Mouse (Mus musculus): ENCODE measurements around the gene Ldah. TPM values are rescaled to one million over a fixed set of nuclear protein-coding genes. Genes with fewer than 3 reads are reported as not detected.
"Not testable (repeated sequence)": the region's sequence is repeated elsewhere in the genome, so short reads cannot be mapped to it uniquely, and the experiment has no call there.

Gene Ldah
- polyA plus RNA-seq (2015; fragmentation: Nextera tagmentation; extraction: Ambion mirVana) = 49.3 and 50.9 TPM in 2 replicates

GRCm38 (mm10) chr12:8207978-8208403 is at the start of gene Ldah:
Gene Ldah, plus strand, starts transcription at chr12:8208107.
- Histone ChIP-seq H3K27me3 (no peaks in the 10 kb centered on the region), H3K36me3 (0 out of 2 replicates have a peak, but pooled peaks cover 2% of the 10 kb centered on the region), H3K4me1 (peaks cover 3% of the 10 kb centered on the region; the same call in 1 of the 2 replicates), H3K9me3 (no peaks in the 10 kb centered on the region), H3K4me3 (peak within 1 kb of the TSS; percentile 86), H3K4me2 (peak within 1 kb of the TSS; percentile 73), H3K27ac (0 out of 2 replicates have a peak within 1 kb of the TSS, but pooled peaks have one; percentile 9), H3K9ac (peak within 1 kb of the TSS; percentile 70)
- peak; percentile 97 for ATAC-seq (ENCODE audit: borderline replicate concordance, extremely low read depth, low FRiP score, low TSS enrichment)
- WGBS = under 1% methylated on average over 34 of the region's 34 CpGs

GRCm38 (mm10) chr12:8167743-8168142 is 40.2 kb upstream of the Ldah start:
- Histone ChIP-seq H3K9ac (no peak overlapping the region), H3K4me2 (no peak overlapping the region), H3K4me1 (no peaks in the 10 kb centered on the region), H3K27me3 (no peaks in the 10 kb centered on the region), H3K9me3 (no peaks in the 10 kb centered on the region), H3K4me3 (no peak overlapping the region), H3K27ac (no peak overlapping the region), H3K36me3 (no peaks in the 10 kb centered on the region)
- ATAC-seq (ENCODE audit: borderline replicate concordance, extremely low read depth, low FRiP score, low TSS enrichment) = no peak
- 55% methylated on average over 2 of the region's 2 CpGs for WGBS

- Histone ChIP-seq H3K4me2 (no peak overlapping the region), H3K9ac (no peak overlapping the region), H3K27ac (no peak overlapping the region), H3K27me3 (no peaks in the 10 kb centered on the region), H3K9me3 (no peaks in the 10 kb centered on the region), H3K4me1 (no peaks in the 10 kb centered on the region), H3K36me3 (no peaks in the 10 kb centered on the region), H3K4me3 (no peak overlapping the region)
- 51% methylated on average over 6 of the region's 6 CpGs for WGBS
- ATAC-seq (ENCODE audit: borderline replicate concordance, extremely low read depth, low FRiP score, low TSS enrichment) = no peak
These were observed 27.0 kb upstream of the Ldah start for GRCm38 (mm10) chr12:8180921-8181320.

GRCm38 (mm10) chr12:8181744-8182143 is 26.2 kb upstream of the Ldah start:
- no peak overlapping the region for H3K27ac ChIP-seq
- H3K27me3 ChIP-seq = no peaks in the 10 kb centered on the region
- no peak overlapping the region for H3K4me3 ChIP-seq
- H3K4me1 ChIP-seq = no peaks in the 10 kb centered on the region
- no peaks in the 10 kb centered on the region for H3K36me3 ChIP-seq
- no peak for ATAC-seq (ENCODE audit: borderline replicate concordance, extremely low read depth, low FRiP score, low TSS enrichment)
- no peak overlapping the region for H3K9ac ChIP-seq
- no peak overlapping the region for H3K4me2 ChIP-seq
- no peaks in the 10 kb centered on the region for H3K9me3 ChIP-seq

- H3K9me3 ChIP-seq = no peaks in the 10 kb centered on the region
- H3K36me3 ChIP-seq = no peaks in the 10 kb centered on the region
- H3K27ac ChIP-seq = no peak overlapping the region
- H3K4me1 ChIP-seq = no peaks in the 10 kb centered on the region
- ATAC-seq (ENCODE audit: borderline replicate concordance, extremely low read depth, low FRiP score, low TSS enrichment) = no peak
- H3K4me2 ChIP-seq = no peak overlapping the region
- H3K4me3 ChIP-seq = no peak overlapping the region
- H3K27me3 ChIP-seq = no peaks in the 10 kb centered on the region
- no peak overlapping the region for H3K9ac ChIP-seq
These were observed 23.4 kb upstream of the Ldah start for GRCm38 (mm10) chr12:8184518-8184917.

GRCm38 (mm10) chr12:8188161-8188560 is 19.7 kb upstream of the Ldah start:
- H3K9me3 ChIP-seq = no peaks in the 10 kb centered on the region
- H3K4me1 ChIP-seq = no peaks in the 10 kb centered on the region
- ATAC-seq (ENCODE audit: borderline replicate concordance, extremely low read depth, low FRiP score, low TSS enrichment) = no peak

GRCm38 (mm10) chr12:8188796-8189535 is 18.9 kb upstream of the Ldah start:
- H3K4me3 ChIP-seq; H3K27ac ChIP-seq; H3K36me3 ChIP-seq; H3K9ac ChIP-seq; ATAC-seq (ENCODE audit: borderline replicate concordance, extremely low read depth, low FRiP score, low TSS enrichment); H3K4me2 ChIP-seq; H3K4me1 ChIP-seq; H3K9me3 ChIP-seq; H3K27me3 ChIP-seq: not testable (repeated sequence)
- 82% methylated on average over 15 of the region's 15 CpGs for WGBS

More at GRCm38 (mm10) chr12:8188161-8188560, 19.7 kb upstream of the Ldah start:
- H3K4me2 ChIP-seq = no peak overlapping the region
- H3K36me3 ChIP-seq = no peaks in the 10 kb centered on the region
- H3K4me3 ChIP-seq = no peak overlapping the region
- H3K27me3 ChIP-seq = no peaks in the 10 kb centered on the region
- H3K27ac ChIP-seq = no peak overlapping the region
- no peak overlapping the region for H3K9ac ChIP-seq

GRCm38 (mm10) chr12:8189722-8190121 is 18.2 kb upstream of the Ldah start:
- H3K27me3 ChIP-seq = no peaks in the 10 kb centered on the region
- H3K4me1 ChIP-seq = no peaks in the 10 kb centered on the region
- H3K27ac ChIP-seq = no peak overlapping the region
- 36% methylated on average over 3 of the region's 3 CpGs for WGBS
- no peak for ATAC-seq (ENCODE audit: borderline replicate concordance, extremely low read depth, low FRiP score, low TSS enrichment)
- no peak overlapping the region for H3K4me3 ChIP-seq
- H3K9me3 ChIP-seq = no peaks in the 10 kb centered on the region
- H3K4me2 ChIP-seq = no peak overlapping the region
- H3K9ac ChIP-seq = no peak overlapping the region
- no peaks in the 10 kb centered on the region for H3K36me3 ChIP-seq

GRCm38 (mm10) chr12:8205721-8206120 is 2.2 kb upstream of the Ldah start:
- no peak for ATAC-seq (ENCODE audit: borderline replicate concordance, extremely low read depth, low FRiP score, low TSS enrichment)
- WGBS = 83% methylated on average over 2 of the region's 2 CpGs

GRCm38 (mm10) chr12:8207578-8207977 is 329 bp upstream of the Ldah start:
- H3K27me3 ChIP-seq = no peaks in the 10 kb centered on the region
- H3K9ac ChIP-seq = peak overlapping the region; percentile 70
- no peak for ATAC-seq (ENCODE audit: borderline replicate concordance, extremely low read depth, low FRiP score, low TSS enrichment)
- peak overlapping the region; percentile 86 for H3K4me3 ChIP-seq
- no peak overlapping the region for H3K27ac ChIP-seq
- WGBS = 20% methylated on average over 5 of the region's 5 CpGs
- peak overlapping the region; percentile 73 for H3K4me2 ChIP-seq
- no peaks in the 10 kb centered on the region for H3K9me3 ChIP-seq
- no peaks in the 10 kb centered on the region for H3K36me3 ChIP-seq
- H3K4me1 ChIP-seq = peaks cover 3% of the 10 kb centered on the region; the same call in 1 of the 2 replicates

More at GRCm38 (mm10) chr12:8205721-8206120, 2.2 kb upstream of the Ldah start:
- Histone ChIP-seq H3K4me3 (no peak overlapping the region), H3K9ac (no peak overlapping the region), H3K9me3 (no peaks in the 10 kb centered on the region), H3K27ac (no peak overlapping the region), H3K4me2 (no peak overlapping the region), H3K36me3 (no peaks in the 10 kb centered on the region), H3K4me1 (peaks cover 3% of the 10 kb centered on the region; the same call in 1 of the 2 replicates), H3K27me3 (no peaks in the 10 kb centered on the region)

GRCm38 (mm10) chr12:8216392-8217280 is 8.7 kb downstream of the Ldah start:
- H3K9ac ChIP-seq = no peak overlapping the region
- 0 out of 2 replicates have a peak overlapping the region, but pooled peaks have one; percentile 10 for H3K27ac ChIP-seq
- no peak overlapping the region for H3K4me3 ChIP-seq
- no peaks in the 10 kb centered on the region for H3K27me3 ChIP-seq
- H3K4me1 ChIP-seq = 0 out of 2 replicates have a peak, but pooled peaks cover 5% of the 10 kb centered on the region
- no peak for ATAC-seq (ENCODE audit: borderline replicate concordance, extremely low read depth, low FRiP score, low TSS enrichment)
- WGBS = 58% methylated on average over 15 of the region's 15 CpGs
- H3K4me2 ChIP-seq = peak overlapping the region; percentile 12; the same call in 1 of the 2 replicates
- H3K36me3 ChIP-seq = 0 out of 2 replicates have a peak, but pooled peaks cover 2% of the 10 kb centered on the region
- H3K9me3 ChIP-seq = no peaks in the 10 kb centered on the region

- no peaks in the 10 kb centered on the region for H3K4me1 ChIP-seq
- no peak overlapping the region for H3K27ac ChIP-seq
- no peak overlapping the region for H3K9ac ChIP-seq
- 86% methylated on average over 6 of the region's 6 CpGs for WGBS
- peaks cover 11% of the 10 kb centered on the region; the same call in 1 of the 2 replicates for H3K36me3 ChIP-seq
- H3K9me3 ChIP-seq = no peaks in the 10 kb centered on the region
- H3K27me3 ChIP-seq = no peaks in the 10 kb centered on the region
- no peak overlapping the region for H3K4me2 ChIP-seq
- no peak overlapping the region for H3K4me3 ChIP-seq
- ATAC-seq (ENCODE audit: borderline replicate concordance, extremely low read depth, low FRiP score, low TSS enrichment) = no peak
These were observed 15.1 kb downstream of the Ldah start for GRCm38 (mm10) chr12:8223036-8223435.

All from lung, embryonic 15.5 days (tissue).